Mouse (Mus musculus): ENCODE measurements around the gene Zfp429. TPM values are rescaled to one million over a fixed set of nuclear protein-coding genes. Genes with fewer than 3 reads are reported as not detected.
"Not testable (repeated sequence)": the region's sequence is repeated elsewhere in the genome, so short reads cannot be mapped to it uniquely, and the experiment has no call there.

Gene Zfp429
- polyA plus RNA-seq, 1 experiment, result 1.1 TPM

DNA sequence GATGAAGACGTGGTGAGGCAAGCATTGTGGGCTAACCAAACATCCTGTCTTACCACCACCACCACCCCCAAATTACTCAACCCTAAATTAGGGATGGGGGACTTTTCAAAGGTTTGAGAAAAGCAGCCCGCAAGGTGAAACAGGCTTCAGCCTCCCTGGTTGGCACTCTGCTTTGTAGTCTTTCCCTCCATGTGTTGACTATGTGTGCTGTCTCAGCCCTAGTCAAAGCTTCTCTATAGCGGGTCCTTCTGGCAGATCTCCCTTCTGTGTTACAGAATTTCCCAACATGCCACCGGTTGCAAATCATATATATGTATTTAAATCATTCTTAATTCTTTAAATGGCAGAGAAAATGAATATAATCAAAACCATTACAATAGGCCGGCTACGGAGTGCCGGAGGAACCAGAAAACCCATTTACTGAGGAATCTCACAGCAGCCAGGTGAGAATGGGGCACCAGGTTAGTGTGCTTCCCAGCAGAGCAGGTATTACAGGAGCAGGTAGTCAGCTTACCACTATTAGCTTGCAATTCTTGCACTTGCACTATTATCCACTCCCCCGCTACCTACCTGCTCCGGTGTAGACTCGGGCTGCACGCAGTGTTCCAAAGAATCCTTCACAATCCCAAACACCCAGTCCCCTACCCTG lies 21.1 kb upstream of the Zfp429 start:
- TF ChIP-seq MAX (IDR thresholded peaks at IDR 0.05; ENCODE audit: low read depth), result no peak
- no peak for TF ChIP-seq TCF3 (IDR thresholded peaks at IDR 0.05; ENCODE audit: insufficient read length, low read depth)
- no peak for TF ChIP-seq USF1 (IDR thresholded peaks at IDR 0.05; ENCODE audit: low read depth)
- TF ChIP-seq MYOG (IDR thresholded peaks at IDR 0.05; ENCODE audit: control insufficient read depth in 1 of 3, insufficient read depth in 1 of 3, insufficient read length in 2 of 3, low read depth in 2 of 3), result no peak

DNA sequence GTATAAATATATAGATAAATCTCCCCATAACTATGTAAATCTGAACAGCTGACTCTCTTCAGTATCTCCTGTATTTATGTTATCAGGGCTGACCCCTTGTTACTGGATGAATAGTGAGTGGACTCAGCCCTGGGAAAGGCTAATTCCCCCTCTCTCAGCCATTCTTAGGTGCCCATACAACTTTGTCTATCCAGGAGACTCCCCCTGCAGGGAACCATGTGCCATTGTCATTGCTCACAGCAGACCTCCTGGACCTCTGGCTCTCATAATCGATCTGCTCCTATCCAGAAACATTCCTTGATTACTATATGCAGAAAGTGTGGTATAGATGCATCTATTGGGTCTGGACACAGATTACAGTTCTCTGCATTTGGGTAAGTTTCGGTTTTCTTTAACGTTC lies 17.2 kb upstream of the Zfp429 start:
- no peak for TF ChIP-seq REST (IDR thresholded peaks at IDR 0.05; ENCODE audit: insufficient read depth, insufficient read length)
- no peak for TF ChIP-seq MYOD1 (IDR thresholded peaks at IDR 0.05; ENCODE audit: control insufficient read depth in 1 of 3, insufficient read length in 2 of 3, low read depth in 2 of 3)
- TF ChIP-seq POLR2A (IDR thresholded peaks at IDR 0.05; ENCODE audit: insufficient read length, low read depth), result no peak
- no peak for TF ChIP-seq TCF3 (IDR thresholded peaks at IDR 0.05; ENCODE audit: insufficient read length, low read depth)
- TF ChIP-seq TCF12 (IDR thresholded peaks at IDR 0.05; ENCODE audit: insufficient read depth, poor library complexity, severe bottlenecking), result no peak
- no peak for TF ChIP-seq CEBPB (IDR thresholded peaks at IDR 0.05; ENCODE audit: insufficient read depth, poor library complexity, severe bottlenecking)
- TF ChIP-seq E2F4 (IDR thresholded peaks at IDR 0.05; ENCODE audit: insufficient read depth), result no peak
- TF ChIP-seq MAX (IDR thresholded peaks at IDR 0.05; ENCODE audit: low read depth), result no peak
- TF ChIP-seq POLR2AphosphoS2 (IDR thresholded peaks at IDR 0.05; ENCODE audit: insufficient read length, low read depth), result no peak
- no peak for TF ChIP-seq SRF (IDR thresholded peaks at IDR 0.05; ENCODE audit: control insufficient read depth, insufficient read length, low read depth)
- TF ChIP-seq USF1 (IDR thresholded peaks at IDR 0.05; ENCODE audit: low read depth), result no peak
- TF ChIP-seq MYOG (IDR thresholded peaks at IDR 0.05; ENCODE audit: control insufficient read depth in 1 of 3, insufficient read depth in 1 of 3, insufficient read length in 2 of 3, low read depth in 2 of 3), result no peak
- H3K4me2 ChIP-seq (ENCODE audit: low read depth), result no peak overlapping the region

More for the DNA sequence above, 21.1 kb upstream of the Zfp429 start:
- no peak overlapping the region for H3K4me3 ChIP-seq
- no peak overlapping the region for H3K4me2 ChIP-seq (ENCODE audit: low read depth)
- H3K27me3 ChIP-seq (ENCODE audit: control insufficient read depth, insufficient read depth, insufficient read length), result no peaks in the 10 kb centered on the region
- H3K79me2 ChIP-seq (ENCODE audit: control insufficient read depth, insufficient read depth), result no peaks in the 10 kb centered on the region
- H3ac ChIP-seq (ENCODE audit: control insufficient read depth, insufficient read length), result no peak overlapping the region
- H3K36me3 ChIP-seq (ENCODE audit: control insufficient read depth, insufficient read depth), result no peaks in the 10 kb centered on the region

DNA sequence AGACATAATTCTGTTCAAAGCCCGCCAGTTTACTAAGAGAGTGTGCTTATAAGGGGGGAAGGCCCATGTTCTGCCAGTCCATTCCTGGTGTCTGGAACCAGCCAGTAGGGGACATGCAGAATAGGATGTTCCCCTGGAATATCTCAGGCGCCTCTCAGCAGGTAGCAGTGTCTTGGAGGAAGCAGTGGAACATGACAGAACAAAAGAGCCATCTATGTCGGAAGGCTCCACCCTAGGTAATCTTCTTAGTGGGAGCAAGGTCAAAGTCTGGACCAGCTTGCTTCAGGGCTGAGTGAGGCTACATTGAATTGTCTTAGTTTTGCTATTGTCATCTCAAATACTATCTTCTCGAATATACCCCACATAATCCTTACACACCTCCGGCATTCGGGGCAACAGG lies 16.1 kb upstream of the Zfp429 start:
- H3K36me3 ChIP-seq (ENCODE audit: control insufficient read depth, insufficient read depth), result no peaks in the 10 kb centered on the region
- TF ChIP-seq E2F4 (IDR thresholded peaks at IDR 0.05; ENCODE audit: insufficient read depth) (no peak), REST (IDR thresholded peaks at IDR 0.05; ENCODE audit: insufficient read depth, insufficient read length) (no peak), MYOD1 (IDR thresholded peaks at IDR 0.05; ENCODE audit: control insufficient read depth in 1 of 3, insufficient read length in 2 of 3, low read depth in 2 of 3) (no peak), POLR2A (IDR thresholded peaks at IDR 0.05; ENCODE audit: insufficient read length, low read depth) (no peak), TCF3 (IDR thresholded peaks at IDR 0.05; ENCODE audit: insufficient read length, low read depth) (no peak), TCF12 (IDR thresholded peaks at IDR 0.05; ENCODE audit: insufficient read depth, poor library complexity, severe bottlenecking) (no peak), POLR2AphosphoS2 (IDR thresholded peaks at IDR 0.05; ENCODE audit: insufficient read length, low read depth) (no peak), MAX (IDR thresholded peaks at IDR 0.05; ENCODE audit: low read depth) (no peak), SRF (IDR thresholded peaks at IDR 0.05; ENCODE audit: control insufficient read depth, insufficient read length, low read depth) (no peak), CEBPB (IDR thresholded peaks at IDR 0.05; ENCODE audit: insufficient read depth, poor library complexity, severe bottlenecking) (no peak), MYOG (IDR thresholded peaks at IDR 0.05; ENCODE audit: control insufficient read depth in 1 of 3, insufficient read depth in 1 of 3, insufficient read length in 2 of 3, low read depth in 2 of 3) (no peak), USF1 (IDR thresholded peaks at IDR 0.05; ENCODE audit: low read depth) (no peak)
- H3ac ChIP-seq (ENCODE audit: control insufficient read depth, insufficient read length), result no peak overlapping the region
- H3K79me2 ChIP-seq (ENCODE audit: control insufficient read depth, insufficient read depth), result no peaks in the 10 kb centered on the region
- H3K4me3 ChIP-seq, result no peak overlapping the region
- H3K27me3 ChIP-seq (ENCODE audit: control insufficient read depth, insufficient read depth, insufficient read length), result no peaks in the 10 kb centered on the region
- H3K4me2 ChIP-seq (ENCODE audit: low read depth), result no peak overlapping the region

More for the DNA sequence above, 17.2 kb upstream of the Zfp429 start:
- H3K36me3 ChIP-seq (ENCODE audit: control insufficient read depth, insufficient read depth), result no peaks in the 10 kb centered on the region
- H3K27me3 ChIP-seq (ENCODE audit: control insufficient read depth, insufficient read depth, insufficient read length), result no peaks in the 10 kb centered on the region
- no peak overlapping the region for H3K4me3 ChIP-seq
- no peaks in the 10 kb centered on the region for H3K79me2 ChIP-seq (ENCODE audit: control insufficient read depth, insufficient read depth)
- no peak overlapping the region for H3ac ChIP-seq (ENCODE audit: control insufficient read depth, insufficient read length)

DNA sequence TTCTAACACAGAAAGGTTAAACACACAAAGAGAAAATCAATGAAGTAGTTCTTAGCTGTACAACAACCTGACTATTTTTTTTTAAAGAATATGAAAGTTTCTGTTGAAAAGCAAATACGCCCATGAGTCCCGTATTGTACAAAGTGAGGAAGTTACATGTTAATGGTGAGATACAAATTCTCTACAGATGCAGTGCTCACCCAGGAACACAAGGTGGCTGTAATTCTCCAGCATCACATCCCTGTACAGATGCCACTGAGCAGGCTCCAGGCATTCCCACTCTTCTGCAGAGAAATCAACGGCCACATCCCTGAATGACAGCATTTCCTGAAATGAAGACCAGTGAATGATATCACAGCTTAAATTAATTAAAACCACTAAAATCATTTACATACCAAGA lies 14.0 kb upstream of the Zfp429 start:
- not testable (repeated sequence) for H3K79me2 ChIP-seq (ENCODE audit: control insufficient read depth, insufficient read depth); H3ac ChIP-seq (ENCODE audit: control insufficient read depth, insufficient read length); H3K36me3 ChIP-seq (ENCODE audit: control insufficient read depth, insufficient read depth); H3K4me3 ChIP-seq; H3K4me2 ChIP-seq (ENCODE audit: low read depth); H3K27me3 ChIP-seq (ENCODE audit: control insufficient read depth, insufficient read depth, insufficient read length)

DNA sequence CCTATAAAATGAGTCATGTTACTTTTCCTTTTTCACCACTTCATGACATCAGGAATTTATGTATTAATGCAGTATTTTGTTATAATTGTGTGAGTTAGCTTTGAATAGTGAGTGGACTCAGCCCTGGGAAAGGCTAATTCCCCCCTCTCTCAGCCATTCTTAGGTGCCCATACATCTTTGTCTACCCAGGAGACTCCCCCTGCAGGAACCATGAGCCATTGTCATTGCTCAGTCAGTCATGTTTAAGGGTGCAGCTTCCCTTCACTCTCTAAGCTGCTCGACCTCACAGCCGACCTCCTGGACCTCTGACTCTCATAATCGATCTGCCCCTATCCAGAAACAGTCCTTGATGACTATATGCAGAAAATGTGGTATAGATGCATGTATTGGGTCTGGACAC lies 23.4 kb downstream of the Zfp429 start:
- H3K4me3 ChIP-seq; H3K36me3 ChIP-seq (ENCODE audit: control insufficient read depth, insufficient read depth); H3K79me2 ChIP-seq (ENCODE audit: control insufficient read depth, insufficient read depth); H3K27me3 ChIP-seq (ENCODE audit: control insufficient read depth, insufficient read depth, insufficient read length); H3K4me2 ChIP-seq (ENCODE audit: low read depth); H3ac ChIP-seq (ENCODE audit: control insufficient read depth, insufficient read length): not testable (repeated sequence)

DNA sequence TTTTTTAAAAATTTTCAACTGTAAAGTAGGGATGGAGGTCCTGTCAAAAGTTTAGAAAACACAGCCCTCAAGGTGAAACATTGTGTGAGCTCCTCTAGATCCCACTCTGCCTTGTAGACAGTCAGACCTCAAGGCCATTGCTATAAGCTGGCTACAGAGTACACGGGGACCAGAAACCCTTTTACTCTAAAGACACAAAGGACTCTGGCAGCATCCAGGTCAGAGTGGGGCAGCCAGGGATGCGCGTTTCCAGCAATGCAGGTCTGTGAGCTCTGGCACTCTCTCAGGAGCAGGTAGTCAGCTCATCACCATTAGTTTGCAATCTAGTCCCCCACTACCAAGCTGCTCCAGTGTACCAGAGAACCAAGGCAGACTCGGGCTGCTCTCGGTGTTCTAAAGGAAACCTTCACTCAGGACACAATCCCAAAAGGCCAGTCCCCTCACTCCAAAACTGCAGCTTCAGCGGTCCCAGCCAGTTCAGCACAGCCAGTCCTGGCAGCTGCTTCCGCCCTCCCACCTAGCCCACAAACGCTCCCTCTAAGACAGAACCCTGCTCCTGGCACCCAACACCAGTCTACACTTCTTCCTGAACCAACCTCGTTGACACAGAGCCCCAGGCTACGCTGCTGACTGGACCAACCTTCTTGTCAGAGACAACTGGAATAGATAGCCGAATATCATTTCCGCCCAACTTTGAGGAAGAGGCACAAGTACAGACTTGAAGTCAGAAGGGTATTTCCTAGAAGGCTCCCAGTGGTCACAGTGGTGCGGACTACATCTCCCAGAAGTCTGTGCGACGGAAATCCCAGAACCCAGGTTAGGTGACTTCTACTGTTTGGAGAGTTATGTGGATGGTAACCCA lies 24.3 kb downstream of the Zfp429 start, which contains the start of the genes Gm28041 and Zfp456:
Gene Gm28041, minus strand, starts transcription at position 684 of the 862 bp plus-strand sequence.
Gene Zfp456, minus strand, starts transcription at position 761 of the 862 bp plus-strand sequence.
- H3ac ChIP-seq (ENCODE audit: control insufficient read depth, insufficient read length); H3K36me3 ChIP-seq (ENCODE audit: control insufficient read depth, insufficient read depth); H3K79me2 ChIP-seq (ENCODE audit: control insufficient read depth, insufficient read depth); H3K27me3 ChIP-seq (ENCODE audit: control insufficient read depth, insufficient read depth, insufficient read length): not testable (repeated sequence)
- Histone ChIP-seq H3K4me2 (ENCODE audit: low read depth) (peak within 1 kb of the TSS; percentile 70), H3K4me3 (peak within 1 kb of the TSS; percentile 20)
